Mouse (Mus musculus): ENCODE measurements around the gene Vps8.

Gene Vps8

DNA sequence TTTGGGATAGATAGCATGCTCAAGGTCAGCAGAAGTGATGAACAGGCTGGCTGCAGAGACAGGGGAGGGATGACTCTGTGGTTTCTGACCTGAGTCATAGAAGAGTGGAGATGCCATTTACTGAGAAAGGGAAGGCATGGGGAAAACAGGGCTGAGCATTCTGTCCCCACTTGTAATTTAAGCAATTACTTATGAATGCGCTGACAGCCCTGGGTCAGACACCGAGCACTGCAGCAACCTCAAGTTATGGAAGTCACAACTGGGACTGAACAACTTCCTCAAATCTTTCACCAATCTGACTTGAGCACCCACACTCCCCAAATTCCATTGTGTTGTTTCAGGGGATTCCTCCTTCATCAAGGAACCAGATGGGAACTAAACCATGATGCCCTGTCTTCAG is 19.5 kb upstream of the Vps8 start:
- no peak for DNase-seq (ENCODE audit: low read depth in 1 of 2, low spot score in 2 of 2)

DNA sequence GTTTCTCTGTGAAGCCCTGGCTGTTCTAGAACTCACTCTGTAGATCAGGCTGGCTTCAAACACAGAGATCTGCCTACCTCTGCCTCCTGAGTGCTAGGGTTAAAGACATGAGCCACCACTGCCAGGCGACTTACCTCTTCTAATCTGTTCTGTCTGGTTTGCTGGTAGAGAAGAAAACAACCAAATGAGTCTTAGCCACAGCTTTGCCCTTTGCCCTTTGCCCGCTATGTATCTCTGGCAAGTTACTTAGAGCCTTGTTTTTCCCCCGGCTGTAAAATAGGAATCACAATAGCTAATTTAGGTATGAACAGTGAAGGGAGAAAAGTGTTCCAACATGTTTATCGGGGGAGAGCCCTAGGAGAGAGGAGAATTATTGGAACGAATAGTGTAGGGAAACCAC is 18.3 kb upstream of the Vps8 start:
- no peak for DNase-seq (ENCODE audit: low read depth in 1 of 2, low spot score in 2 of 2)

DNA sequence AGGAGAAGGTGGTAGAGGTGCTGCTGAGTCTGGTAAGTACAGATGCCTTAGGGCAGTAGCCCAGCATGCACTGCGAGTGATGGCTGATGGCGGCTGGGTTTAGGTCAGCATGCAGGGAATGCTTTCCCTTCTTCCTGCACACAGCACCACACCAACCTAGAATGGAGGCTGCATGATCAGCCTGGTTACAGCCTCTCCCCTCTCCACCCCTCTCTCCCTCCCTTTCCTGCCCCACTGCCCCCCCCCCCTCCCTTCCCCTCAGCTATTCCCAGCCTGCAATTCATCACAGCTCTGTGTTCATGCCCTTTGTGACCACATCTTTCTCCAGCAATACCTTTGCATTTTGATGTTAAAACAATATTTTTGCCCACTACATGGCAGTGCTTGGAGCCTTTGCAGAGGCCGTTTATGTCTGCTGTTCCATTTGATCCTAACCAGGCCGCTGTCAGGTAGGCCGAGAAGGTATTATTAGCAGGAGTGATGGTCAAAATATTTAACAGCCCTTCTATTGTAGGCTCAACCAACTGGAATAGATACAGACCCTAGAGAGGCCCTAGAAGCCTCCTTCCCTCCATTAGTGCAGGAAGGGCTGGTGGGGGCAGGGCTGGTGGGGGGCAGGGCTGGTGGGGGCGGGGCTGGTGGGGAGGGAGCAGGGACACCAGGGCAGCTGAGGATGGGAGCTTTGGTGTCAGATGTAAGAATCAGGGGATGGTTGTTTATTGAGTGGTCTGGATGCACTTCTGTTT is 17.5 kb upstream of the Vps8 start:
- no peak for DNase-seq (ENCODE audit: low read depth in 1 of 2, low spot score in 2 of 2)

DNA sequence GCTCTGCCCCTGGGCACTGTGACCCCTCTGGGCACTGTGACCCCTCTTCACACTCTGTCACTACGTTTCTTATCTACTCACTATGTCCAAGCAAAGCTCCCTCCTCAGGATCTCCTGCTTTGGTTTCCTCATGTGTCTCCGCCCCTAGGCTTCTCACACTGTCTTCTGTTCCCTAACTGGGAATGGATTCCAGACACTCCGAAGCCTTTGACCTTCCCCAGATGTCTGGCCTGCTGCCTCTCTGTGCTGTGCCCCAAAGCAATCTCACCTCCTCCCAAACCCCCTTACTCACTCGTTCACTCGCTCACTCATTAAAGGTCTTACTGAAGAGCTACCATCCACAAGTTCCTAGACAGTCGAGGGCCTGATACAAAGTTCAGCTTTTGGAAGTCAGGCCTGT is 16.8 kb upstream of the Vps8 start:
- no peak for DNase-seq (ENCODE audit: low read depth in 1 of 2, low spot score in 2 of 2)

DNA sequence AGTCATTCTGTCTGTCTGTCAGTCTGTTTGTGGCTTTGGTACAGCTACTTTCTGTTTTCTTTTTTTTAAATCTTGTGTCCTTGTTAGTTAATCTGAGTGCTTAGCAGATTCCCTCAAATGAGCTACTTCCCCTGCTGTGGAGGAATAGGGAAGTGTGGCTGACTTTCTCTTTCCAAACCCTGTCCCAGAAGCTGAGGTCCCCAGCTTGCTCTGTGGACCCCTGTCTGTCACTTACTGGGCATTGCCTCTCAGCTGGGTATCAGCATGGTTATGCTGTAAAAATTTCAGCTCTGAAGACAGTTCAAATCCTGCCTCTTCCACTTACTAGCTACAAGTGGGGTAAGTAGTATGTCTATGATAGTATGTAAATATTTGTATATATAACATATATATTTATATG is 11.1 kb upstream of the Vps8 start:
- DNase-seq (ENCODE audit: low read depth in 1 of 2, low spot score in 2 of 2): peak in 1 of 2 experiments; percentile 7

DNA sequence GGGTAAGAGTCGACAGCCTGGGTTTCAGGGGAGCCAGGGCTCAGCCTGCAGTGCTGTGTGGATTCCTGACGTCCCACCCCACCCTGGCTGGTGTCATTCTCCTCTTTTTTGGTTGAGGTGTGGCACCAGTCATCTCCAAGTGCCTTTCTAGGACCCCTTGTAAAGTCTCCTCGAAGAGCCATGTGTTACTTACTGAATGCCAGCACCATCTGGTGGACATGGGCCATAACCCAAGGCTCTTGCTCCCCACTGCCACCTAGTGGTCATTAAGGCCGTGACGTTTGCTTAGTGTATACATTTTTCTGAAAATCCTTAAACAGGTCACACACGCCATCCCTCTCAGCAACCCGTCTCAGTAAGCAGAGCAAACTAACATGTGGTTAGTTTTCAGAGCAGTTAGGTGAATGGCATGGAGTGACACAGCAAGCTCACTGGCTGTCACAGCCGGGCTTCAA is 10.3 kb upstream of the Vps8 start:
- peak; percentile 27 to 61 for DNase-seq (ENCODE audit: low read depth in 1 of 2, low spot score in 2 of 2)

DNA sequence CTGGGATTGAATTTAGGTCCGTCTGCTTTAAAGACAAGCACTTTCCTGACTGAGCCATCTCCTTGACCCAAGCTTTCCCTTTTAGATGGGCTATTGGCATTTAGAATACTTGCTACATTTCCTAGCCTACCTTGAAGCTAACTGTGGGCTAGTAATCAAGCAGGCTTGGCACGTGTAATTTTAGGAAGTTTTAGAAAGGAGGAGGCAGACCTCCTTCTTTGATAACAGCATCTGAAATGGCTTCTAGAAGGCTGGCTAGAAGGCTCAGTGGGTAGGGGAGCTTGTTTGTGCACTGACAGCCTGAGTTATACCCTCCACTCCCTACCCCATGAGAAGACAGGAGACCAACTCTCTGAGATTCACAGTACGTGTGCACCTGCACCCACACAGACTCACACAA is 9.1 kb upstream of the Vps8 start:
- no peak for DNase-seq (ENCODE audit: low read depth in 1 of 2, low spot score in 2 of 2)

DNA sequence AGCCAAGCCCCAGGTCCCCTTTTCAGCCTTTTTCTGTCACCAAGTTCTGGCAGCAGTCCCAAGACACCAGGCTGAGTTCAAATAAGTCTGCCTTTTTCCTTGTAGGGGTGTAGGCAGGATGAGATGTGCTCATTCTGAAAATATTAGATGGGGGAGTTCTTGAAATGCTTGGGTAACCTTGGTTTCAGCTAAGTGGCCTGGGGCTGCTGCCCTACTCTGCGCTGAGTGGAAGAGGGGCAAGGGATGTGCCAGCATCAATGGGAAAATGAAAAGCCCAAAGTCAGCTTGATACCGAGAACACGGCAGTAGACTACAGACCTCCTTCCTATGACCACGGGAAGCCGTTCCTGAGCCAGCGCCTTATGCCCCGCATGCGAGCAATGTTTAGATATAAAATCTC is 7.8 kb upstream of the Vps8 start:
- no peak for DNase-seq (ENCODE audit: low read depth in 1 of 2, low spot score in 2 of 2)

DNA sequence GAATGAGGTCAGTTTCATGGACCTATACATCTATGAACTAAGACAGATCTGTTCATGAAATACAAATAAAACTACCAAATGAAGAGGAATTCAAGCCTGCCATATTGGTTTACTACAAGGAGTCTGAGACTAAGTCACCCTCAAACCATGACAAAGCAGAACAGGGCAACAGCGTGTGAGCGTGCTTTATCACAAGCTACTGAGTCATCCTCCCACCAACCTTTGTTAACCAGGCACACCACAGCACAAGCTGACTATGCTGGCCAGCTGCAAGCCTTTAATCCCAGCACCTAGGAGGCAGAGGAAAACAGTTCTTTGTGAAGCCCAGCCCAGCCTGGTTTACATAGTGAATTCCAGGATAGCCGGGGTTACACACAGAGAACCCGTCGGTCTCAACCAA is 4.9 kb upstream of the Vps8 start:
- no peak for DNase-seq (ENCODE audit: low read depth in 1 of 2, low spot score in 2 of 2)

DNA sequence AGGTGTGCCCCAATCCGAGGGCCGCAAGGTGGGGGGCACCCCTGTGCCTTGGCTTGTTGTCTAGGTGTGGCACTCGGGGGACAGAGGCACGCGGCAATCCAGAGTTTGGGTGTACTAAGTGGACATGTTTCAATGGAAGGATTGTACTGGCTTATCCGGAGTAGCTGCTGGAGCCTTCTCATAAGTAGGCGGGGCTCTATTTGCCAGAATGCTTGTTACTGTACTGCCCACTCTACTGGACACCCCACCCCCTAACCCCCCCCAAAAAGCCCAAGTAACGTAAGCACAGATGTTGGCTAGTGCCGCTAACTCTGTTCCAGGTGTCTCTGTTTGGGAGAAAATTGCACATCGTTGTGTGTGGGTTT is 610 bp downstream of the Vps8 start:
- DNase-seq (ENCODE audit: low read depth in 1 of 2, low spot score in 2 of 2): no peak

DNA sequence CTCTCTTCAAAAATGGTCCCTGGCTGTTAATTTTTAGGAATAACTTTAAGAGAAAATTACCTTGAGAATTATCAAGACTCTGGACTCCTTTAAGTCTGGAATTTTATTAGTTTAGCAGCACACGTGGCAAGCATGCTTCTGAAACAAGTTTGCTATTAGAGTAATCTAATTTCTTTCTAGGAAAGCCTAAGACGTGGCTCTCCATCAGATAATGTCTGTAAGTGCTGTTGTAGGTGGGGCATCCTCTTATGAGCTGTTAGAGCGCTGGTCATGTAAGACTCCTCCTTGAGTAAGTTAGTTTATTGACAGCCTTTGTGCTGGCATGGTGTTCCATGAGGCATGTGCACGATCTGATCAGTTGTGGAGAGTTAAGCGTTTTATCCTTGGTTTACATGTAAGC is 5.2 kb downstream of the Vps8 start:
- DNase-seq (ENCODE audit: low read depth in 1 of 2, low spot score in 2 of 2): no peak

DNA sequence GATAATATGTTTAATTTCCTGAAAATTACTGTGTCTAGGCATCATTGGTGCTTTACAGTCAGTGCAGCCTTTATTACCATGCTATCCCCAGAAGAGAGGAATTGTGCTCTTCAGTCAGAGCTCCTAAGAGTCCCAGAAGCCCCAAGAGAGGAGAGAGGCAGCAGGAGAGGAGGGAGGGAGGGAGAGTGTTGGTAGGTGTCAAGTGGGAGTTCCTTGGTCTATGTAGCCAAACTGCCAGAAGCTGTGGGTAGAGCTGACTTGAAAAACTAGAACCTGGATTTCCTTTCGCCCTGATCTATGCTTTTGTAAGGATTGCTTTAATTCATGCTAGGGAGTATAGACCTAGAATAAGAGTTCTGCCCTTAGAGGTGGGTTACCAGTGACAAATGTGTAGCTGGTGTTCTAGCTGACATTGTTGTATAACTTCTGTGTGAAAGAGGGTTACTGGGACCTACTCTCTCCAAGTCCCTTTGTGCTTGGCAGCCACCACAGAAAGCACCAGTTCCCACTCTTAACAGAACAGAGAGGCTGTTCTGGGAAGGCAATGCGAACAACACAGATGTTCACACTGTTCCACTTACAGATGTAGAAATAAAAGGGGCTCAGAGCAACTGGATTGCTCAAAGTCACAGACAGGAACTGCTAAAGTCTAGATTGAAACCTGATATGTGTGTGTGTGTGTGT is 7.6 kb downstream of the Vps8 start:
- DNase-seq (ENCODE audit: low read depth in 1 of 2, low spot score in 2 of 2): no peak

DNA sequence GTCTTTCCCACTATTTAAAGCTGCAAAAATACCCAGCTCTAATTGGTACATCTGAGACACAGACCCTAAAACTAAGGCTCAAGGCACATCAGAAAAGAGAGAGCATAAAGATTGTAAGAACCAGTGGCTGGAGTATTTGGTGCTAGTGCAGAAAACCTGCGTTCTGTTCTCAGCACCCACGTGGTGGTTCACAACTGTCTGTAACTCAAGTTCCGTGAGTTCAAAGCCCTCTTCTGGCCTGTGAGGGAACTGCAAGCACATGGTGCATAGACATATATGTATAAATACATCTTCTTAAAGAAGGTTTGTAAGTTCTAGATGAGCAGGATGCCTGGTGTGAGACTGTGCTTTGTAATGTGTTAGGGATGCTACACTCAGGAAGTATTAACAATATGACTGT is 8.7 kb downstream of the Vps8 start:
- DNase-seq (ENCODE audit: low read depth in 1 of 2, low spot score in 2 of 2): no peak

DNA sequence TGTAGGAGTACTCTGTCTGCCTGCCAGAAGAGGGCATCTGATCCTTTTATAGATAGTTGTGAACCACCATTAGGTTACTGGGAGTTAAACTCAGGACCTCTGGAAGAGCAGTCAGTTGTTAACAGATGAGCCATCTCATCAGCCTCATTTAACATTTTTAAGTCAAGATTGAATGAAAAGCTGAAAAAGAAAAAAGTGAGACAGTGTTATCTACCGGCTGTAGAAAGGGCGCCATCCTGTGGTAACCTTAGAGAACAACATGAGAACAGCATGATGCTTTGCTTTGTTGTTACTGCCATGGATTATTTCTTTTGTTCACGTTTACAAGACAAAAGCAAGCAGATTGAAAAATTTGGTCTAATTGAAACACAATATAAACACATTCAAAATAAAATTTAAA is 10.6 kb downstream of the Vps8 start:
- DNase-seq (ENCODE audit: low read depth in 1 of 2, low spot score in 2 of 2): no peak

DNA sequence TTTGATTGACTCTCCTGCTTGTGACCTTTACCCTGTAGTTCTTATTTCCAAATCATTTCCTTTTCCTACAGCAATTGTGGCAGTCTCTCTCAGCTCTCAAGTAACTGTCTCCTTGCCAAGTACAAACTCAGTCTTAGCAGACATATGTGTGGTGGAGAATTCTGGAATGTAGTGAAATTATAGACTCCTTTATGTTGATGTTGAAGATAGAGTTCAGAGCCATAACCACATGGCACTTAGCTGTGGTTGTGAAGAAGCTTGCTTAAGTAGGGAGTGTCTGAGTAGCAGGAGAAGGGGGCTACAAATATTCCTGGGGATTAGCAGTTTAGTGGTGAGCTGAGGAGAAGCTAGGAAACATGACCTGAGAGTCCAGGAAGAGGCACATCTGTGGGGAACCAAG is 18.1 kb downstream of the Vps8 start:
- no peak for DNase-seq (ENCODE audit: low read depth in 1 of 2, low spot score in 2 of 2)

DNA sequence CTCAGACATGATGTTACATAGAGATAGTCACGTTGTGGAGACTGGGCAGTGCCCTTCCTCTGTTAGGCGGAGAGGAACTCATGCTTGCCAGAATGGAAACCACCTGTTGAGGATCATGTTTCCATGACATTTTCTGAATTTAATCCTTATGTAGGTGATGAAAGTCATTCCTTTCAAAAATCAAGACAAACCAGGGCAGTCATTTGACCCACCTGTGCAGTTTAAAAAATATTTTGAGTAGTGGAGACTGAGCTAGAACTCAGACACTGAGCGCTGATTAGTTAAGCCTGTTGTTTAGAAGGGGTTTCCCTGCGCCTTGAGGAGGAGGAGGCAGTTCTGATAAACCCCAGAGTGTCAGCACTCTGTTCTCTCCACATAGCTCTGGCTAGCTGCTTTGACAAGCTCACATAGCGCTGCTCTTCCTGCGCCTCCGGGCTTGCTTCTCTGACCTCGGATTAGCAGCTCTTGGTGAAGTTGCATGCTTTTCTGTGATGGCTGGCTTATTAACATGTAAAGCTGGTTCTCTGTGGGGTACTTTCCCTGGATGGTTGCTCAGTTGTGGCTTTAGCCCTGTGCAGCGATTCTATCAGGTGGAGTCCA is 22.2 kb downstream of the Vps8 start:
- no peak for DNase-seq (ENCODE audit: low read depth in 1 of 2, low spot score in 2 of 2)

DNA sequence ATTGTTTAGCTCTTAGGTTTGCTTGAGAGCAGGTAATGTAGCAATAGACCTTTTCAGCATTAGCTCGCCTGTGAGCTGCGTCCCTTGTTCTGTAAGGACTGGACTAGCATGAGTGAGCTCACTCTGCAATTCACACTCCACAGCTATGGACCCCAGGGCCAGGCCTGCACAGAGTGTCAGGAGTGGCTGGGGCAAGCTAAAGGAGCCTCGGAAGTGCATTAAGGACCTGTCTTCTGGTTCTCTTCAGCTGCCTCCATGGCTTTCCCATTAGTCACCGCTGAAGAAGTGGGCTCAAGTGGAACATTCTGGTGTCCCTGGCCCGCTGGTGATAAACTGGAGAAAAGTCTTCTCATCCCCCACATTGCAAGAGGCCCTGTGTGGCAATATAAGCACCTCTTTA is 24.5 kb downstream of the Vps8 start:
- no peak for DNase-seq (ENCODE audit: low read depth in 1 of 2, low spot score in 2 of 2)

DNA sequence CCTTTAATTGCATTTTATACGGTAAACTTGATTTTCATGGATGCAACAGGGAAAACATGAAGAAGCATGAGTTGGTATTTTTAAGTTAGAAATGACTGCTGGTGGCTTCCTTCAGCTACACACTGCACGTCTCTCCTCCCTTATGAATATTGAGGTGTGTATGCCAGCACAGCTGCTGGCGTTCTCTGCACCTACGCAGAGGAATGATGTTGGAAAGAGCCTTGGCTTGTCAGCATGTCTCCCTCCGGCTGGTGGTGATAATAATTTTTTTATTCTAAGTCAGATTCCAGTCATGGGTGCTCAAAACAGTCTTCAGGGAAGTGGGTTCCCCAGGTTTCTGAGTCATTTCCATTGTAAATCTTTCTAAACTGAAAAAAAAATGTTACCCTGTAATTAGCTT is 25.5 kb downstream of the Vps8 start:
- no peak for DNase-seq (ENCODE audit: low read depth in 1 of 2, low spot score in 2 of 2)

DNA sequence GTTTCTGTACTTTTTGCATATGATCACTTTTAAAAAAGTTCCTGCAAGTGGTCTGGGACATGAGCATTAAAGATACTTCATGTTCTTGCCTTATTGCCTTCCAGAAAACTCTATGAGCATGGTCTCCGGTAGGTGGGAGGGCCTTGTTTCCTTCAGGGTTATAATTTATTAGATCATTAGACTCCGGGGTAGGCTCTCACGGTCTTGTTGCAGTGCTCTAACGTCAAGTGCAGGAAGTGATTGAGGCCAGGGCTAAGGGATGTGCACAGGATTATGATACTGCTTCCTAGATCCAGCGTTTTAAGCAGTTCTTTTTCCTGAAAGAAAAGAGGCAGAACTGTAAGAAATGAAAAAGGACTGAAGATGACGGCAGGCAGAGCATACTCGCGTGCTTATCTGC is 27.0 kb downstream of the Vps8 start:
- DNase-seq (ENCODE audit: low read depth in 1 of 2, low spot score in 2 of 2): no peak

DNA sequence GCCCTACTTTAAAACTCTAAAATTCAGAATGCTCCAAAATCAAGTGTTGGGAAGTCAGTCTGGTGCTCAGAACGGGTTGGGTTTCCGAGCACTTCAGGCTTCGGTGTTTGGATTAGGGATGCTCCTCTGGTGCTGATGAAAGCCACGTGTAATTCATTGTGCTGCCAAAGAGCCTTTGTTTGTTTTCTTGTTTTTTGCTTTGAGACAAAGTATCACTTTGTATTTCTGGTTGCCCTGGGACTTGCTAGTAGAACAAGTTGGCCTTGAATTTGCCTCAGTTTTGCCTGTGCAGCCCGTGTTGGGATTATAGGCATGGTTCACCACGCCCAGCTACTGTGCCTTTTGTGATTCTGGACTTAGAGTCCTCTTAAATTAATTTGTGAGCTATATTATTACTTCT is 29.7 kb downstream of the Vps8 start:
- no peak for DNase-seq (ENCODE audit: low read depth in 1 of 2, low spot score in 2 of 2)

DNA sequence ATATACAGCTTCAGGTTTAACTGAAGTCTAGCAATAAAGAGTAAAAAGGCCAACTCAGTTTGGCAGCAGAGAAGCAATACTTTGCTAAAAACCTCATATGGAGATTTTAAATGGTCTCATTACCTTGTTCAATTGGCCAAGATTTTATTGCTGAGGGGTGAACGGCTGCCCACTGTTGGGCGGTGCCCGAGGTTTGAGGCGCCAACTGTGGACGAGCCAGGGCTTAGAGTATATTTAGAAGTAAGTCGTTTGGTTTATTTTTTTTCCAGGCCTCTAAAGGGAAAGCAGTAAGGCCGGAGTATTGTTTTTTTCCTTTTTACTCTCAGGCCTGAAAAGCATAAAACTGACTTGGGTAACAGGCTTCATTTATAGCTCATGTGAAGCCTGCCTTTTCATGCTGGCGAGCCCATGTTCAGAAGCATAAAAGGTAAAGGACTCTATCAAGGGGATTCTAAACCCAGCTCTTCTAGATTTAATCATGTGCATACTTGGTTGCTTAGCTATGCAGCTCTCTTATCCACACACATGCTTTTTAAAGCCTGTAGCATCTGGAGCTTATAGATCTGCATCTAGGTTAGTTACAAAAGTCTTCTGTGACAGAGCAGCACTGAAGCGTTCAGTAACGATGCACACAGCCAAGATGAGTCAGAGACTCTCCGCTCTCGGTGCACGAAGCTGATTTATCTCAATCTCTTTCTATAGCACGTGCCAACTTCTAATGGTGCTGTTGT is 34.9 kb downstream of the Vps8 start:
- no peak for DNase-seq (ENCODE audit: low read depth in 1 of 2, low spot score in 2 of 2)

DNA sequence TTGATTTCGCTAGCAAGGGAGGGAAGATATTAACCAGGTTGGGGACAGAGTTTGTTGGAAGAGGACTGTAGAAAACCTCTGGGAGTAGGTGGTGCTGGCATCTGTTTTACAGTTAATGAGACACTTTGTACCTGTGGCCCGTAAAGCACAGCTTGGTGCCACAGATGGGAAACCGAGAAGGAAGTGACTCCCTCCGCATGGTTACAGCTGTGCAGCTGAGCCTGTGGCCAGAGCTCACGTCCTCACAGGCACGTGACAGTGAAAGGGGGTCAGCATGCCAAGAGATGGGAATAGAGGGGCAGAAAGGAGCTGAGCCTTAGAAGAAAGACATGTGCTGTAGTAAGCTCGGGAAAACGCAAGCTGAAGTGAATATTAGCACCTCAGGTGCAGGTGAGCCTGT is 43.0 kb downstream of the Vps8 start:
- DNase-seq (ENCODE audit: low read depth in 1 of 2, low spot score in 2 of 2): no peak

All from monocyte, adult 2 months (primary cell).